Mouse (Mus musculus): ENCODE measurements around the gene Cda. TPM values are rescaled to one million over a fixed set of nuclear protein-coding genes. Genes with fewer than 3 reads are reported as not detected.
A peak's percentile ranks its signal among the peaks of the same experiment; 100 is the strongest.

Gene Cda
- polyA plus RNA-seq, 1 experiment, result 0.24 TPM

DNA sequence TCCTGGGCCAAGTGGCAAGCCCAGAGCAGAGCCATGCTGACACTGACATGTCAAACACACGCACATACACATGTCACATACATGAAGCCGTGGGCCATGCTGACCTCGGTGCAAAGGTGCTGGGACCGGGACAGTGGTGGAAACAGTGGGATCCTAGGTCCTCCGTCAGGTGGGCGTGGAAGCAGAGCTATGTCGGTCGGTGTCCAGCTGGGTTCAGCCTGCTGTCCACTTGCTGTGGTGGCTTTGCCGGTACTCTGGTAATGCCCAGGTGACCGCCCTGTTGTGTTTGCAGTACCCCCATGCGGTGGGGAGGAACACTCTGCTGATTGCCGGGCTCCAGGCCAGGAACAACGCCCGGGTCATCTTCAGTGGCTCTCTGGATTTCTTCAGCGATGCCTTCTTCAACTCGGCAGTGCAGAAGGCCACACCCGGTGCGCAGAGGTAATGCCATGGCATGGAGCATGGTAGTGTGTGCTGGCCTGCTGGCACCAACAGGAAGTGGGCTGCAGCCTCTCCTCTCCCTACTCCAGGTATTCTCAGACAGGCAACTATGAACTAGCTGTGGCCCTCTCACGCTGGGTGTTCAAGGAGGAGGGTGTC, 57.4 kb downstream of the Cda start:
- H3K36me3 ChIP-seq (ENCODE audit: control insufficient read depth, insufficient read depth, low read length), result peaks cover 25% of the 10 kb centered on the region
- WGBS, result 95% methylated on average over 19 of the region's 19 CpGs

DNA sequence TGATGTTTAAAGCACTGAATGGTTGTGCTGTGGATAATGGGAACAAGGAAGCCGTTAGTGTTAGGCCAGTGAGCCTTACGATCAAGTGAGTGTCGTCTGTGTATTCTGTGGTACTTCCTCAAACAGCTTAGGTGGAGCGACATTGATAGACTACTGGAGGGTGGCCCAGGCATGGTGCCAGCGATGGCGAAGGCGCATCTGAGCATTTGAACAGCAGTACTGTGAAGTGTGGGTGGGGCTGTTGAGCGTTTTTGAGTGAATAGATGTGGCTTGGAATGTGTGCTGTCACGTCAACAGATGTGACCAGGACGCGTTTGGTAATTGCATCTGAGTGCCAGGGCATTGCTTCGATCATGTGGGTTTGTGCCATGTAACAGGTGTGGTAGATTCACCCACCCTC, 60.1 kb downstream of the Cda start:
- Histone ChIP-seq H3K4me3 (ENCODE audit: control insufficient read depth, insufficient read depth, low read length) (no peak overlapping the region), H3K4me1 (replicated peaks; ENCODE audit: control insufficient read depth, insufficient read depth, low read length) (peaks cover 13% of the 10 kb centered on the region), H3K36me3 (ENCODE audit: control insufficient read depth, insufficient read depth, low read length) (peaks cover 18% of the 10 kb centered on the region), H3K27ac (ENCODE audit: control insufficient read depth, insufficient read depth, low read length) (no peak overlapping the region), H3K27me3 (ENCODE audit: control insufficient read depth, insufficient read depth, low read length) (no peaks in the 10 kb centered on the region)
- TF ChIP-seq CTCF (IDR thresholded peaks at IDR 0.05; ENCODE audit: borderline replicate concordance, control insufficient read depth, extremely low read depth, insufficient read depth, low read length, poor library complexity) (no peak), POLR2A (IDR thresholded peaks at IDR 0.05; ENCODE audit: control insufficient read depth, extremely low read depth, insufficient read depth, low read length, poor library complexity) (no peak)
- 87% methylated on average over 12 of the region's 12 CpGs for WGBS
- no peak for DNase-seq

More for the DNA sequence above, 57.4 kb downstream of the Cda start:
- no peak overlapping the region for H3K4me3 ChIP-seq (ENCODE audit: control insufficient read depth, insufficient read depth, low read length)
- H3K27me3 ChIP-seq (ENCODE audit: control insufficient read depth, insufficient read depth, low read length), result no peaks in the 10 kb centered on the region
- H3K4me1 ChIP-seq (replicated peaks; ENCODE audit: control insufficient read depth, insufficient read depth, low read length), result peaks cover 3% of the 10 kb centered on the region
- no peak for DNase-seq
- TF ChIP-seq POLR2A (IDR thresholded peaks at IDR 0.05; ENCODE audit: control insufficient read depth, extremely low read depth, insufficient read depth, low read length, poor library complexity), result no peak
- TF ChIP-seq CTCF (IDR thresholded peaks at IDR 0.05; ENCODE audit: borderline replicate concordance, control insufficient read depth, extremely low read depth, insufficient read depth, low read length, poor library complexity), result no peak
- no peak overlapping the region for H3K27ac ChIP-seq (ENCODE audit: control insufficient read depth, insufficient read depth, low read length)

DNA sequence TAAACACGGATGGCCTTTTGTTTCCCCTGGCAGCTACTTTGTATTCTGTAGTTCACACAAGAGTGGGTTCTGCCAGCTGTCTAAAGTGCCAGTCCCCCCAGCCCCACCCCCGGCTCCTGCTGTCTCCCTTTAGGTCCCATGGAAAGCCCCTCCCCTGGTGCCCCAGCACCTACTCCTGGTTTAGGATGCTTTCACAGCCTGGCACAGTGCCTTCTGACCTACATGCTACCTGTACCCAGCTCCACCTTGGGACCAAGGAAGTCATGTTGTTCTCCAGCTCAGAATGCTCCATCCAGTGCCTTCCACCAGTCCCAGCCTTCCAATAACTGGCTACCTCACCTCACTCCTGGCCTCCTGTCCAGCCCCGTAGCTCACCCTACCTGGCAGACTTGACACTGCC, 60.8 kb downstream of the Cda start:
- DNase-seq, result no peak

GRCm38 (mm10) chr4:138304340-138305104, 63.3 kb downstream of the Cda start, which contains the start of gene Ddost:
TSS of gene Ddost (plus strand) at chr4:138304730.
- Histone ChIP-seq H3K4me1 (replicated peaks; ENCODE audit: control insufficient read depth, insufficient read depth, low read length) (peaks cover 13% of the 10 kb centered on the region), H3K27ac (ENCODE audit: control insufficient read depth, insufficient read depth, low read length) (no peak within 1 kb of the TSS), H3K4me3 (ENCODE audit: control insufficient read depth, insufficient read depth, low read length) (peak within 1 kb of the TSS; percentile 95), H3K36me3 (ENCODE audit: control insufficient read depth, insufficient read depth, low read length) (0 out of 2 replicates have a peak, but pooled peaks cover 3% of the 10 kb centered on the region), H3K27me3 (ENCODE audit: control insufficient read depth, insufficient read depth, low read length) (no peaks in the 10 kb centered on the region)
- WGBS, result under 1% methylated on average over 64 of the region's 64 CpGs
- DNase-seq, result peak; percentile 94
- TF ChIP-seq CTCF (IDR thresholded peaks at IDR 0.05; ENCODE audit: borderline replicate concordance, control insufficient read depth, extremely low read depth, insufficient read depth, low read length, poor library complexity) (no peak), POLR2A (IDR thresholded peaks at IDR 0.05; ENCODE audit: control insufficient read depth, extremely low read depth, insufficient read depth, low read length, poor library complexity) (peak; percentile 13; the same call in 1 of the 2 replicates)

More for the DNA sequence above, 60.8 kb downstream of the Cda start:
- Histone ChIP-seq H3K27me3 (ENCODE audit: control insufficient read depth, insufficient read depth, low read length) (no peaks in the 10 kb centered on the region), H3K4me3 (ENCODE audit: control insufficient read depth, insufficient read depth, low read length) (no peak overlapping the region), H3K27ac (ENCODE audit: control insufficient read depth, insufficient read depth, low read length) (no peak overlapping the region), H3K4me1 (replicated peaks; ENCODE audit: control insufficient read depth, insufficient read depth, low read length) (peaks cover 13% of the 10 kb centered on the region), H3K36me3 (ENCODE audit: control insufficient read depth, insufficient read depth, low read length) (peaks cover 15% of the 10 kb centered on the region)
- 96% methylated on average over 3 of the region's 3 CpGs for WGBS
- TF ChIP-seq CTCF (IDR thresholded peaks at IDR 0.05; ENCODE audit: borderline replicate concordance, control insufficient read depth, extremely low read depth, insufficient read depth, low read length, poor library complexity) (no peak), POLR2A (IDR thresholded peaks at IDR 0.05; ENCODE audit: control insufficient read depth, extremely low read depth, insufficient read depth, low read length, poor library complexity) (no peak)

- DNase-seq, result no peak
- Histone ChIP-seq H3K4me1 (replicated peaks; ENCODE audit: control insufficient read depth, insufficient read depth, low read length) (peaks cover 13% of the 10 kb centered on the region), H3K4me3 (ENCODE audit: control insufficient read depth, insufficient read depth, low read length) (peak overlapping the region; percentile 57), H3K36me3 (ENCODE audit: control insufficient read depth, insufficient read depth, low read length) (no peaks in the 10 kb centered on the region), H3K27ac (ENCODE audit: control insufficient read depth, insufficient read depth, low read length) (no peak overlapping the region), H3K27me3 (ENCODE audit: control insufficient read depth, insufficient read depth, low read length) (no peaks in the 10 kb centered on the region)
- TF ChIP-seq CTCF (IDR thresholded peaks at IDR 0.05; ENCODE audit: borderline replicate concordance, control insufficient read depth, extremely low read depth, insufficient read depth, low read length, poor library complexity), result no peak
- TF ChIP-seq POLR2A (IDR thresholded peaks at IDR 0.05; ENCODE audit: control insufficient read depth, extremely low read depth, insufficient read depth, low read length, poor library complexity), result no peak
- 9% methylated on average over 18 of the region's 18 CpGs for WGBS
Measured at GRCm38 (mm10) chr4:138303742-138304141, 64.0 kb downstream of the Cda start.

DNA sequence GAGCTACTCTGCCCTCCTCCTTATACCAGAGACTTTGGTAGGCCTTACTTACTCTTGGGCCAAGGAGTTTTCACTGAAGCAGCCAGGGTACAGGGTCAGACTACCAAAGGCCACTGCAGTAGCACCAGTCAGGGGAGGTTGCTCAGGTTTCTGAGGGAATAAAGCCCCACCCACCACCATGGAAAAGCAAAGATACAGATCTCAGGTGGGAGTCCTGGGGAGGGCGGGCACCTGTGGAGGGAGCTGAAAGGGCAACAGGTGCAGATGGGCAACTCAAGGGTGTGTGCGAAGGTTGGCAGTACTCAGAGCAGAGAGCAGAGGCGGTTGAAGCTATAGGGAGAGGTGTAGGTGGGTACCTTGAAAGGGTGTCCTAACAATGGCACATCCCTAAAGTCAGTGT, 64.8 kb downstream of the Cda start:
- Histone ChIP-seq H3K27ac (ENCODE audit: control insufficient read depth, insufficient read depth, low read length) (no peak overlapping the region), H3K4me1 (replicated peaks; ENCODE audit: control insufficient read depth, insufficient read depth, low read length) (peaks cover 13% of the 10 kb centered on the region), H3K4me3 (ENCODE audit: control insufficient read depth, insufficient read depth, low read length) (no peak overlapping the region), H3K27me3 (ENCODE audit: control insufficient read depth, insufficient read depth, low read length) (no peaks in the 10 kb centered on the region), H3K36me3 (ENCODE audit: control insufficient read depth, insufficient read depth, low read length) (no peaks in the 10 kb centered on the region)
- TF ChIP-seq POLR2A (IDR thresholded peaks at IDR 0.05; ENCODE audit: control insufficient read depth, extremely low read depth, insufficient read depth, low read length, poor library complexity), result no peak
- no peak for DNase-seq
- 95% methylated on average over 3 of the region's 3 CpGs for WGBS

All from thymus, adult 2 months (tissue).